Mouse (Mus musculus) left cerebral cortex, adult 2 months (tissue): Measurements from ENCODE around the gene Prdm5. TPM values are rescaled to one million over a fixed set of nuclear protein-coding genes. Genes with fewer than 3 reads are reported as not detected.

Source experiments
- DNase-seq, 2 experiments: peaks; one replicate each; pipeline ENCODE4 v3.0.0; 2021 to 2022; ENCODE audit warnings: low spot score in 2 of 2, mixed read lengths in 1 of 2; ENCODE audit errors: extremely low spot score in 1 of 2
- H3K27ac ChIP-seq: fragments of 200-600 bp; 2 replicates; pipeline ENCODE4 v1.8.1; 2022
- H3K4me3 ChIP-seq: fragments of 200-600 bp; 2 replicates; pipeline ENCODE4 v1.8.1; 2022
- CTCF ChIP-seq: fragments of 200-600 bp; IDR thresholded peaks from 2 replicates; pipeline ENCODE4 v1.8.1; 2022; ENCODE audit warnings: antibody characterized with exemption, mild to moderate bottlenecking, moderate library complexity
- intact Hi-C: fragments of 180-260 bp; cut with DNase I; formaldehyde crosslinking; loops from one replicate; pipeline ENCODE4 v1.15.1; 2025
- total RNA-seq, 2 experiments: library from RNA; stranded (reverse); gene quantifications; 2 replicates each; pipeline ENCODE4 v1.2.3; 2021

Gene Prdm5
- total RNA-seq, 2 experiments from 2014 or later, result 5.5 to 6.3 TPM

DNA sequence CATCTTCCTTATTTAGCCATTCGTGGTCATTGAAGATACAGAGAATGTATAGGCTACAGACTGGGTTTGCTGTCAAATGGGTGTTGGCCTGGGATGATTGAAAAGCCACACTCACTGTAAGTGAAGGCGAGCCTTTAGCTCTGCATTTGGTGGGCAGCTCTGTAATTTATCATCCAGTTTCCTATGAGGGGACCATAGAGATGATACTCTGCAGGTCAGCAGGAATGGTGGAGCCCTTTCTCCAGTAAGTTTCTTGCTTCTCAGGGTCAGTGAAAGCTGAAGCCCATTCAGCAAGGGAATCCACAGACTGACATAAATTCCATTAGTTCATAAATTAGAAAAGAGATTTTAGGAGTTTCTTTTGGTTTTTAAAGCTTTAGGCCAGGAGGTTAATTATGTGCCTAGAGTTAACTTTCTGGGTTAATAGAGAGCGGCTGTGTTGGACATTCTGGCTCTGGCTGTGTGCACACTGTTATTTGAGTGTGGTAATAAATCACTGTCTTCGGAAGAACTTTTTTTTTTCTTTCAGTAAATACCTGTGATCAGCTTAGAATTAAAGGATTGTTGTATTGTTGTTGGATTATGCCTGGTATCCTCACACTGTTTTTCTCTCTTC is 113.4 kb downstream of the Prdm5 start:
- TF ChIP-seq CTCF, result no peak
- intact Hi-C loops, result no loop called here
- Histone ChIP-seq H3K4me3 (no peak overlapping the region), H3K27ac (no peak overlapping the region)
- DNase-seq, result no peak

DNA sequence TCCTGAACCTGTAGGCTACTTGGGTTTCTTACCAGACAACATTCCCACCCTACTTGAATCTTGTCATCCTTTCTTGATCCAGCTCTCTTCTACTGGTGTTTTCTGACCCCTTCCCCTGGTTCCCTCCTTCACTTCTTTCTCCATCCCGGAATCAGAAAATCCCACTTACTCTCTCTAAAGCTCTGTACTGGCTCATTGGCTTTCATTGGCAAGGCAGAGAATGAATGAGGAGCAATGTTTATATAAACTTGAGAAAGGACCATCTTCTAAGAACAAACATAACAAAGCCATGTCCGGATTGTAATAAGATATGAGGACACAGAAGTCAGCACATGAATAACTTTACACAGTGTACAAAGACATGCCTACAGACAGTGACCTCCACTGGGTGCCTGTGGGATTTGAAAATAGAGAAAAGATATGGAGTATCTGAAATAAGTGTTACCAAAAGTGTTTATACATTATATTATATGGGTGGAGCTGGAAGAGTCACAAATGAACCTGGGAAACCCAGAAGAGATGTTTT is 127.9 kb downstream of the Prdm5 start:
- TF ChIP-seq CTCF, result no peak
- Histone ChIP-seq H3K4me3 (no peak overlapping the region), H3K27ac (no peak overlapping the region)
- intact Hi-C loops, result no loop called here
- DNase-seq, result no peak

DNA sequence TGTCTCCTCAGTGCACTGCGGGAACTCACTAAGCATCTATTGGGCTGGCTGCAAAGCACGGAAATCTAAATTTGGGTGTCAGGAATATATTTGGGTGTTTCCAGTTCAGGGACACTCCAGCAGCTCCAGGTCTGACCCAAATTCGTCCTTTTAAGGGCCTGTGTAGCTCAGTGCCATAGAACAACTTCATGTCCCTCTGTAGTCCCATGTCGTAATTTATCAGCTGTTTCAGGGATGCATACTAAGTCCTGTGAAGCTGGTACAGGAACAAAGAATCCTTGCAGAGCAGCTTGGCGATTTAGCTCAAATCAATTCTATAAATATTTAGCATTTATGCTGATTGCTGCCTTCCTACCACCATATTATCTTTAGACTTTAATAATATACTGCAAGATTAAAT is 136.6 kb downstream of the Prdm5 start:
- H3K27ac ChIP-seq, result no peak overlapping the region
- H3K4me3 ChIP-seq, result no peak overlapping the region
- intact Hi-C loops, result no loop called here
- no peak for DNase-seq
- no peak for TF ChIP-seq CTCF

DNA sequence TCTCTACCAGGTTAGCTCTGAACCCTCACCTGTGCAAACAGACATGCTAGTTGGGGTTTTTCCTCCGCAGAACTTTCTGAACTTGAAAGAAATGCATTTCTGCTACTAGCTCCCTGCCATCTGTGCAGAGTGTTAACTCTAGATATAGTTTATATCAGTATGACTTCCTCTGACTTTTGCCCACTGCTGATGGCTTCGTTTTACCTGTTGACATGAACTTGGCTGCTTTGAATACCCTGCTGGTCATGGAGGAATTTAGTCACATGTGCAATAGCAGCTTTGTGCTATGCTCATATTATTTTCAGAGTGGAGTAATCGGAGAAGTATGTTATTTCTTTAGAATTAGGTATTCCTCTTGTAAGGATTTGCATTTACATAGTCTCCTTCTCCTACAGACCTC is 142.9 kb downstream of the Prdm5 start:
- Histone ChIP-seq H3K4me3 (no peak overlapping the region), H3K27ac (no peak overlapping the region)
- no peak for TF ChIP-seq CTCF
- intact Hi-C loops, result no loop called here
- DNase-seq, result no peak

DNA sequence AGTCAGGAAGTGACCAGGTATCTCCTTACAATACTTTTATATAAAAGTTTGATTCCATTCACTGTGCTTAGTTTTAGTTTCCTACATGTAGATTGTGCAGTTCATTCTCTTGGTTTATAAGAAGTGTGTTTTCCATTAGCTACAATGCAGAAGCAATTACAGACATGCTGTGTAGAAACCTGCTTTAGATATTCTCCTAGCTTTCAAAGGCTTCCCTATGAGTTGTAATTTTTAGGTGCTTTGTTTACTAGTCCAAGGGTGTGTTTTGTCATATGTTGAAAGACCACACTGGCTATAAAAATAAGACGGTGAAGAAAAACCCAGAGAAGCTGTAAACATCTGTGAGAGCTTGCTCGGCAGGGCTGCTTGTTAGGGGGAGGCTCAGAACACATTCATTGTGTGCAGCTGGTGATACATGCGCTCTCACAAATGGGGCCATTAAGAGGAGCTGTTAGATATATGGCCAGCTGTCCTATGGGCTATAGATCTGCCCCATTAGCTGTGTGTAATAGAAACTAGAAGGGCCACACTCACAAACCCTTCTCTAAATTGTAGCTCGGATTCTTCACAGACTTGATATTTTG is 144.8 kb downstream of the Prdm5 start:
- Histone ChIP-seq H3K27ac (no peak overlapping the region), H3K4me3 (no peak overlapping the region)
- TF ChIP-seq CTCF, result no peak
- DNase-seq, result no peak
- intact Hi-C loops, result no loop called here

DNA sequence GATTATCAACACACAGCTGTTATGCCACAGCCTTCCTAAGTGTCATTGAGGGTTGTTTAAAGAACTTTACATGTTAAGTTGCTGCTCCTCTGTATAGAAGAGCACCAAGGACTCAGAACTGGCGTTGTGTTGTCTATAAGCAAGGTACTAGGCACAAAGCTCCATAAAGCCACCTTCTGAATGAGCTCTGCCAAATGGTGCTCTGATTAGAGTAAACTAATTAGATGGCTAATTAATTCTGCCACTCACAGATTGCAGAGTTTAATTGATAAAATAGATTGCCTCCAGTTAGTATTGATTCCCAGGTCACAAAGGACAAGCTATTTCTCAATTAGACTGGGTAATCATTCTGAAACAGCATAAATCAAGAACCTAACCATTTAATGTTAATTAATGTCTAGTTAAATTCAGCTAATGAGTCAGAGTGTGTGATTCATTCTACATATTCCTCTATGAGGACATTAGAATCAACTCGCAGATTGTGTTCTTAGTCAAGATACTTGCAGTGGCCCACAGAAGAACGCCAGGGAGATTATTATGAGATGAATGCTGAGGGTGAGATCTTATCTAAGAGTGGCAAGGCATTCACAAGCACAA is 147.0 kb downstream of the Prdm5 start:
- Histone ChIP-seq H3K4me3 (no peak overlapping the region), H3K27ac (no peak overlapping the region)
- intact Hi-C loops, result no loop called here
- no peak for DNase-seq
- TF ChIP-seq CTCF, result no peak

DNA sequence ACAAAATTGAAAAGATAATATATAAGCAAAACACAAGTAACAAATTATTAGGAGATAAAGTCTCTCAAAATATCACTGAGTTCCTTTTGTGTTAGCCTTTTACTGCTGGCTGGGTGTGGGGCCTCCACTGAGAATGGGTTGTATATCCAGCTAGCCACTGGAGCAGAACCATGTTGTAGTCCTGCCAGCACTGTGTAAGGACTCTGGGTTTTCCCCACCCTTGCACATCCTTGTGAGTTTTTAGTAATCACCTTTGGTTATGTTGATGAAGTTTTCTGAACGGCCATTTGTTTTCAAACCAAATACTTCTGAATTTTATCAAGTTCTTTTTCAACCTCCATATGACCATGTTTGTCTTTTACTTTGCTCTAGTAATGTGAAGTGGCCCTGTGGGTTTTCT is 151.7 kb downstream of the Prdm5 start:
- TF ChIP-seq CTCF, result no peak
- H3K4me3 ChIP-seq, result no peak overlapping the region
- no peak overlapping the region for H3K27ac ChIP-seq
- no peak for DNase-seq
- intact Hi-C loops, result no loop called here

DNA sequence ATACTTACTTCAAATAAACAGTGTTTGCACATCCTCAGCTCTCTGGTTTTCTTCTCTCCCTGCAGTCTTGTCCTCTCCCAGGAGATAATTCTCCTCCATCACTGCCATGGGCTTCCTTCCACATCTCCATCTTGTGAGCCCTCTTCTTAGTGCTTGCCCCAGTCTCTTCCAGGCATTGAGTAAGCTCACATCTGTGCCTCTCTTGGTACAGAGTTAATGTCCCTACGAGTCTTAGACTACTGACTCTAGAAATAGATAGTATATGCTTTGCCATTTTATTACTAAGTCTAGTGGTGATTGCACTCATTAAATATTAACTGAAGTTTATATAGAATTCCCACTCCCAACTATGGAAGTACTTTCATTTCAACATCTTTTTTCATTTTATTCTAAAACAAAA is 154.0 kb downstream of the Prdm5 start:
- no peak for TF ChIP-seq CTCF

DNA sequence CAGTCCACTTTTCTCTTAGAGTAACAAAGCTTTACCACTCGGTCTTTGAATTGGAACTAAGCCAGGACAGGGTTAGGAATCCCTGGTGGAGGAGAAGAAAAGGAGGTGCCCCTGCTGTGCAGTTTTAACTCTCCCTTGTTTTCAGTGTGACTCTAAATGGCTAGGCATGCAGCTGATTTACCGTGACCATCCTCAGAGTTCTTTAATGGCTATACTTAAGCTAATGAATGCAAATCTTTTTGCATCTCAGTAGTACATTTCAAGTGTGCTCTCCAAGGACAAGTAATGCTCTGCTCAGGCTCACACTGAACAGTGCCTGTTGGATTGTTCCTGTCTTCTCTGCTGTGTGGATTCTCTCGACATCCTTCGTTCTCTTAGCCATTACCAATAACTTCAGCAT is 154.4 kb downstream of the Prdm5 start:
- TF ChIP-seq CTCF, result no peak
- intact Hi-C loops, result no loop called here
- no peak overlapping the region for H3K4me3 ChIP-seq
- DNase-seq, result no peak
- H3K27ac ChIP-seq, result no peak overlapping the region

More for the DNA sequence above, 154.0 kb downstream of the Prdm5 start:
- intact Hi-C loops, result no loop called here
- Histone ChIP-seq H3K4me3 (no peak overlapping the region), H3K27ac (no peak overlapping the region)
- DNase-seq, result no peak

DNA sequence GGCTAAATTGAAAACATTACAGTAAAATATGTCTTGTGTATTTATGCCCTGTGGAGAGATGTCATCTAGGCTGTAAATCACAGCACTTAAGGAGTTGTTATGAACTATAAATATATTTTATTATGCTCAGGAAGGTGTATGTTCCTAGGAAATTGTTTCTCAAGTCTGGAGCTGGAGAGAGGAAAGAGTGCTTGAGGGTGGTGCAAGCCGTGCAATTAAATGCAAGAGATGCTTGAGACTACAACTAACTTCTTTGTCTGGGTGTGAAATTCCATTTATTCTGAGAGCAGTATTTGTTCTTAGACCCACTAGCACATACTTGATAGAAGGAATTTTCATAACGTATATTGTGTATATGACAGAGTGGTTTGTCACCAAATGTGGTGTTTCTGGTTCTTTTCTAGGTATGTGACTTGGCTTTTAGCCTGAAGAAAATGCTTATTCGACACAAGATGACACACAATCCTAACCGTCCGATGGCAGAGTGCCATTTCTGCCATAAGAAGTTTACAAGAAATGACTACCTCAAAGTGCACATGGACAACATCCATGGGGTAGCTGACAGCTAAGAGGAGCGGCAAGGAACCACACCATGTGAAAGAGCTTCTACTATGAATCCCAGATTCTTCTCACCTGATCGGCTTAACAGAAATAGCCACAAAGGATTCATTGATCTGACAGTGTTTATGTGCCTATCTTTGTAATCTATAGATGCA is 156.9 kb downstream of the Prdm5 start:
- intact Hi-C loops, result no loop called here
- Histone ChIP-seq H3K4me3 (no peak overlapping the region), H3K27ac (no peak overlapping the region)
- TF ChIP-seq CTCF, result no peak
- no peak for DNase-seq

DNA sequence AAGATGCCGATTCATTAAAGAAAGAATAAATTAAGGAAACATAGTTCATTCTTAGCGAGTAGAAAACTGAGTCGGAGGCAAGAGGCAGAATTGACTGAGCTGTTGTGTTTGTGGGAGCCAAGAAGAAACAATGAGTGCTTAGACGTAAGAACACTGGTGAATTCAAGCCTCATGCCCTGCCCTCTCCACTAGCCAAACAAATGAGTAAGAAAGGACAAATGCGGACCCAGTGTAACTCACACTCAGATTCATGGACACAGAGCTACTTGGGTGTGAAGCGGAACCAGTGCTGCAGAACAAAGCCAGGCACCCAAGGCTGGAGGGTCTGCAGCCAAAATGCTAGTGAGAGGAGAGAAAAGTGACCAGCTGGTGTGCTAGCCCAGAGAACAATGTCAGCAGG is 171.7 kb downstream of the Prdm5 start:
- TF ChIP-seq CTCF, result no peak
- DNase-seq, result no peak
- intact Hi-C loops, result no loop called here

DNA sequence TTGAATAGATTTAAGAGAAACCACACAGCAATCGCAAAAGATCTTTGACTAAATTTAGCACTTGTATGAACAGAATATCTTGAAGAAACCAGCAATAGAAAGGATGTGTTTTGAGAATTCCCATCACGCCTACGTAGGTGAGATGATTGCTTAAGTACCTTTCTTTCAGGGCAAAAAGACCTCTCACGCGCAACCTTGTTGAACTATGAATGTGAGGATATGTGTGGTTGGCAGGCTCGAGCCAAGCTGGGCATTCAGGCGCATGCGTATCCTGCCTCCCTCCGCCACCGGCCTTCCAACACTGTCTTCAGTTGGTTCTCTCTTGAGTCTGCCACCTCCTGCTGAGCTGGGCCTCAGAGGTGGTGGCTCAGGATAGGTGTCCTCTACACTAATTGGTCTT is 173.5 kb downstream of the Prdm5 start, which contains the start of gene 4930544G11Rik:
Gene 4930544G11Rik (plus strand): TSS at position 301 of the 400 bp plus-strand sequence.
- no peak for TF ChIP-seq CTCF
- no peak within 1 kb of the TSS for H3K4me3 ChIP-seq
- no peak for DNase-seq
- intact Hi-C loops, result no loop called here
- no peak within 1 kb of the TSS for H3K27ac ChIP-seq

More for the DNA sequence above, 171.7 kb downstream of the Prdm5 start:
- H3K27ac ChIP-seq, result no peak overlapping the region
- H3K4me3 ChIP-seq, result no peak overlapping the region
